Mouse (Mus musculus) testis, adult 2 months (tissue): ENCODE measurements around the gene Spon1. TPM values are rescaled to one million over a fixed set of nuclear protein-coding genes. Genes with fewer than 3 reads are reported as not detected.

Experiments used
- H3K27ac ChIP-seq: fragments of 200-500 bp; 2 replicates; pipeline ENCODE4 v1.5.1; 2012; ENCODE audit warnings: low read depth, low read length; ENCODE audit not compliant: control insufficient read depth, insufficient read depth
- H3K27me3 ChIP-seq: fragments of 200-500 bp; 2 replicates; pipeline ENCODE4 v1.6.1; 2012; ENCODE audit warnings: mild to moderate bottlenecking, low read length, moderate library complexity; ENCODE audit not compliant: control insufficient read depth, insufficient read depth
- H3K36me3 ChIP-seq: fragments of 200-500 bp; 2 replicates; pipeline ENCODE4 v1.6.1; 2012; ENCODE audit warnings: mild to moderate bottlenecking, low read length; ENCODE audit not compliant: control insufficient read depth, insufficient read depth
- H3K4me1 ChIP-seq: fragments of 200-500 bp; 2 replicates; pipeline ENCODE4 v1.6.1; 2012; ENCODE audit warnings: low read length; ENCODE audit not compliant: control insufficient read depth, insufficient read depth
- H3K4me3 ChIP-seq: fragments of 200-500 bp; 2 replicates; pipeline ENCODE4 v1.5.1; 2012; ENCODE audit warnings: low read depth, mild to moderate bottlenecking, low read length, moderate library complexity, mixed read lengths; ENCODE audit not compliant: control insufficient read depth
- CTCF ChIP-seq: fragments of 200-500 bp; IDR thresholded peaks from 2 replicates; pipeline ENCODE4 v1.5.1; 2012; ENCODE audit warnings: low read depth, mild to moderate bottlenecking, inconsistent platforms, low read length, moderate library complexity; ENCODE audit not compliant: control insufficient read depth, insufficient read depth, insufficient replicate concordance
- POLR2A ChIP-seq: fragments of 200-500 bp; IDR thresholded peaks from 2 replicates; pipeline ENCODE4 v1.6.1; 2012; ENCODE audit warnings: low read depth, mild to moderate bottlenecking, inconsistent platforms, low read length, moderate library complexity; ENCODE audit not compliant: control insufficient read depth
- polyA plus RNA-seq: library from polyadenylated mRNA; depleted of rRNA; stranded (reverse); fragments of >200 nt; gene quantifications from 2 replicates; pipeline ENCODE4 v1.2.3, GENCODE M21; 2012

Gene Spon1
- polyA plus RNA-seq, 1 experiment, result 3.6 TPM

DNA sequence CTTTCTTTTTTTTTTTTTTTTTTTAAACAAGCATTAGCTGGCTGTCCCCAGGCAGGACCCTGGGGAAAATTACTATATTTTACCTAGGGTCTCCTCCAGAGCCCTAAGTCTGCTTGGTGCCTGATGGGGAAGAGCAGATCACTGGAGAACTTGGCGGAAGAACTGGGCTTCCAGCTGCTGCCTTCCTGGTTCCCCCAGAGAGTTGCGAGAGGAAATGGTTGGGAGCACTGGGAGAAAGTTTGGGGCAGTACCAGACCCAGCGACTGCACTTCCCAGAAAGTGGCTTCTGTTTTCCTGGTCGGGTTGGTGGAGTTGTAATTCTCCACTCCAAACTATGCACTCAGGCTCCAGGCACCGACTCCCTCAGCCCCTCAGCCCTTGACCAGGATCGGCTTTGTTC lies 1.7 kb downstream of the Spon1 start:
- TF ChIP-seq CTCF, result no peak
- no peak overlapping the region for H3K4me3 ChIP-seq
- no peaks in the 10 kb centered on the region for H3K27me3 ChIP-seq
- no peak overlapping the region for H3K27ac ChIP-seq
- H3K36me3 ChIP-seq, result no peaks in the 10 kb centered on the region
- peaks cover 4% of the 10 kb centered on the region for H3K4me1 ChIP-seq

GRCm38 (mm10) chr7:113768174-113768935 lies 2.6 kb downstream of the Spon1 start:
- Histone ChIP-seq H3K36me3 (no peaks in the 10 kb centered on the region), H3K27ac (no peak overlapping the region), H3K27me3 (no peaks in the 10 kb centered on the region), H3K4me3 (no peak overlapping the region), H3K4me1 (peaks cover 8% of the 10 kb centered on the region)
- TF ChIP-seq CTCF (no peak), POLR2A (no peak)

DNA sequence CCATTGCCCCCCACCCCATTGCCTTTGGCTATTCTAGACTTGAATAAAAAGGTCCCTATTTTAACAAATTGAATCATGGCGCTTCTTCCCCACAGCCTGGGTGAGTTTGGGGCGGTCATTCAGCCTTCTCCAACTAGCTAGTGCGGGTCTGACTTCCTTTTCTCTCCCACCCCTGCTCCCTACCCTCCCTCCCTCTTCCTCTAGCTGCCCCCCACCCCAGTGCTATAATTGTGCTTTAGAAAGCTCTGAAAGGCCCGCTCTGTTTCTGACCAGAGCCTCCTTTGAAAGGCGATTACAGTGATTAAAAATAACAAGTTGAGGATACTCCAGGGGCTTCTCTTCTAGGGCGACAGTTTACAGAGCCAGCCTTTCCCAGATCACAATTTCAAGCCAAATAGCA lies 3.5 kb downstream of the Spon1 start:
- TF ChIP-seq POLR2A (no peak), CTCF (no peak)
- H3K4me1 ChIP-seq, result peaks cover 10% of the 10 kb centered on the region
- H3K27me3 ChIP-seq, result no peaks in the 10 kb centered on the region
- no peak overlapping the region for H3K4me3 ChIP-seq
- no peak overlapping the region for H3K27ac ChIP-seq
- no peaks in the 10 kb centered on the region for H3K36me3 ChIP-seq

- H3K27ac ChIP-seq, result no peak overlapping the region
- TF ChIP-seq CTCF, result no peak
- TF ChIP-seq POLR2A, result no peak
- H3K4me3 ChIP-seq, result no peak overlapping the region
- H3K36me3 ChIP-seq, result no peaks in the 10 kb centered on the region
- H3K4me1 ChIP-seq, result peaks cover 6% of the 10 kb centered on the region
- no peaks in the 10 kb centered on the region for H3K27me3 ChIP-seq
Observed at GRCm38 (mm10) chr7:113772135-113772534, 6.3 kb downstream of the Spon1 start.

DNA sequence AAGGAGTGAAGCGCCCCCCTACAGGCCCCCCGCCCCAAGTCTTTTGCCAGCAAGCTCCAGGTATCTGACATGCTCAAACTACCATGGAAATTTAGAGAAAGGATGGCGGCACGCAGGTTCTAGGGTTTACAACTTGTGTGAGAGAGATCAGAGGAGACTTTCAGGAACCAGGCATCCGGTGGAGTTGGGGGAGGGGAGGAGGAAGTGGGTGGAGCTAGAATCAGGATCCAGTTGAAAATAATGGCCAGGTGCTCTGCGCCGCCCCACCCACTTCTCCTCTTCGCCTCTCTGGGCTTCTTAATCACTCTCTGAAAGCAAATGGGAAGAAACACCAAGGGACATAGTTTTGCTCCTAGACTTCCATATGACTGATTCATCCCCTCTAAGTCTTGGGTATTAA lies 7.6 kb downstream of the Spon1 start:
- no peaks in the 10 kb centered on the region for H3K27me3 ChIP-seq
- H3K36me3 ChIP-seq, result no peaks in the 10 kb centered on the region
- TF ChIP-seq CTCF, result no peak
- TF ChIP-seq POLR2A, result no peak

GRCm38 (mm10) chr7:113774039-113774438 lies 8.2 kb downstream of the Spon1 start:
- no peak overlapping the region for H3K27ac ChIP-seq
- TF ChIP-seq CTCF (peak; percentile 67; the same call in 1 of the 2 replicates), POLR2A (no peak)
- no peak overlapping the region for H3K4me3 ChIP-seq
- no peaks in the 10 kb centered on the region for H3K36me3 ChIP-seq
- no peaks in the 10 kb centered on the region for H3K27me3 ChIP-seq
- H3K4me1 ChIP-seq, result peaks cover 6% of the 10 kb centered on the region

More for the DNA sequence above, 7.6 kb downstream of the Spon1 start:
- H3K4me1 ChIP-seq, result peaks cover 6% of the 10 kb centered on the region
- no peak overlapping the region for H3K4me3 ChIP-seq
- no peak overlapping the region for H3K27ac ChIP-seq

DNA sequence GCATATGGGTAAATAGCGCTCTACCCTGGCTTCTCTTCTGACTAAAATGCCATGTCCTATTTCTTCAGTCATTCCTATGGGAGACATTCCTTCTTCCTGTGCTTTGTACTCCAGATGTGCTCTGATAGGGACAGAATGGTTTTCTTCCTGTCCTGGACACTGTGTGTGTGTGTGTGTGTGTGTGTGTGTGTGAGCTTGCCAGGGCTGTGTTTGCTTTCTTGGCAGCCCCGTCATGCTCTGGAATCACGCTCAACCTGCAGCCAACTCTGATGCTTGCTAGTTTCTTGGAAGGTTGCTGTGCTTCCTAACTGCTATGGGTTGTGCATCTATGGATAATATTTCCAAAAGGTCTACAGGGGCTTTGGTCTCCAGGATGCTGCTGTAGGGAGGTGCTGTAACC lies 9.1 kb downstream of the Spon1 start:
- Histone ChIP-seq H3K4me1 (peaks cover 6% of the 10 kb centered on the region), H3K27ac (no peak overlapping the region), H3K36me3 (no peaks in the 10 kb centered on the region), H3K27me3 (no peaks in the 10 kb centered on the region), H3K4me3 (no peak overlapping the region)
- TF ChIP-seq CTCF, result no peak
- TF ChIP-seq POLR2A, result no peak

- Histone ChIP-seq H3K36me3 (no peaks in the 10 kb centered on the region), H3K4me1 (peaks cover under 1% of the 10 kb centered on the region), H3K4me3 (no peak overlapping the region), H3K27me3 (no peaks in the 10 kb centered on the region), H3K27ac (no peak overlapping the region)
- TF ChIP-seq CTCF (no peak), POLR2A (no peak)
Observed at GRCm38 (mm10) chr7:113778546-113778945, 12.7 kb downstream of the Spon1 start.
